Mouse (Mus musculus) thymus, adult 2 months (tissue): ENCODE measurements at regions not wholly inside any gene's neighbourhood (a gene's known extent, or its start where the extent isn't known, plus 50 kb on each side); places are given as distances from the start of the nearest gene placed in this dataset.

Experiments
- DNase-seq: peaks from one replicate; pipeline ENCODE4 v3.0.0; 2021
- H3K27ac ChIP-seq: fragments of 200-500 bp; 2 replicates; pipeline ENCODE4 v1.5.1; 2012; ENCODE audit warnings: low read length, control low read depth; ENCODE audit not compliant: control insufficient read depth, insufficient read depth
- H3K27me3 ChIP-seq: fragments of 200-500 bp; 2 replicates; pipeline ENCODE4 v1.6.1; 2012; ENCODE audit warnings: mild to moderate bottlenecking, low read length, moderate library complexity, mixed read lengths; ENCODE audit not compliant: control insufficient read depth, insufficient read depth
- H3K36me3 ChIP-seq: fragments of 200-500 bp; 2 replicates; pipeline ENCODE4 v1.6.1; 2012; ENCODE audit warnings: mild to moderate bottlenecking, low read length, moderate library complexity; ENCODE audit not compliant: control insufficient read depth, insufficient read depth
- H3K4me1 ChIP-seq: fragments of 200-500 bp; replicated peaks from 2 replicates; pipeline ENCODE4 v1.6.1; 2012; ENCODE audit warnings: low read length; ENCODE audit not compliant: control insufficient read depth, insufficient read depth
- H3K4me3 ChIP-seq: fragments of 200-500 bp; 2 replicates; pipeline ENCODE4 v1.5.1; 2012; ENCODE audit warnings: mild to moderate bottlenecking, low read length, control low read depth, moderate library complexity; ENCODE audit not compliant: control insufficient read depth, insufficient read depth
- CTCF ChIP-seq: fragments of 200-500 bp; IDR thresholded peaks from 2 replicates; pipeline ENCODE4 v1.5.1; 2012; ENCODE audit warnings: mild to moderate bottlenecking, control low read depth, low read length, moderate library complexity, borderline replicate concordance; ENCODE audit not compliant: control insufficient read depth, poor library complexity, insufficient read depth; ENCODE audit errors: extremely low read depth
- POLR2A ChIP-seq: fragments of 200-500 bp; IDR thresholded peaks from 2 replicates; pipeline ENCODE4 v1.6.1; 2012; ENCODE audit warnings: mild to moderate bottlenecking, low read length, control low read depth, moderate library complexity; ENCODE audit not compliant: control insufficient read depth, poor library complexity, insufficient read depth; ENCODE audit errors: extremely low read depth
- WGBS: fragments of 180-500 bp; shearing (Covaris S2); methylation state at CpG from one replicate; pipeline ENCODE4 v1.1.7; 2018; 5-methylcytosine and 5-hydroxymethylcytosine counted together

GRCm38 (mm10) chr5:105990777-105991176 is 114.4 kb downstream of the Zfp326 start:
- Histone ChIP-seq H3K36me3 (no peaks in the 10 kb centered on the region), H3K4me1 (no peaks in the 10 kb centered on the region), H3K27ac (no peak overlapping the region), H3K4me3 (no peak overlapping the region), H3K27me3 (no peaks in the 10 kb centered on the region)
- TF ChIP-seq POLR2A (no peak), CTCF (no peak)
- no peak for DNase-seq
- WGBS, result 89% methylated on average over 12 of the region's 12 CpGs

- no peak overlapping the region for H3K4me3 ChIP-seq
- DNase-seq, result no peak
- no peaks in the 10 kb centered on the region for H3K36me3 ChIP-seq
- no peaks in the 10 kb centered on the region for H3K4me1 ChIP-seq
- no peak for TF ChIP-seq CTCF
- no peak for TF ChIP-seq POLR2A
- H3K27ac ChIP-seq, result no peak overlapping the region
- no peaks in the 10 kb centered on the region for H3K27me3 ChIP-seq
- WGBS, result 41% methylated on average over 7 of the region's 7 CpGs
Observed at GRCm38 (mm10) chr5:105986401-105986800, 110.0 kb downstream of the Zfp326 start.

- TF ChIP-seq CTCF (no peak), POLR2A (no peak)
- H3K27me3 ChIP-seq, result no peaks in the 10 kb centered on the region
- 84% methylated on average over 5 of the region's 5 CpGs for WGBS
- H3K36me3 ChIP-seq, result no peaks in the 10 kb centered on the region
- H3K4me3 ChIP-seq, result no peak overlapping the region
- DNase-seq, result no peak
- no peaks in the 10 kb centered on the region for H3K4me1 ChIP-seq
- no peak overlapping the region for H3K27ac ChIP-seq
Observed at GRCm38 (mm10) chr5:105983131-105983530, 106.8 kb downstream of the Zfp326 start.

GRCm38 (mm10) chr5:105976746-105977145 is 100.4 kb downstream of the Zfp326 start:
- 84% methylated on average over 5 of the region's 5 CpGs for WGBS
- no peak for DNase-seq
- TF ChIP-seq CTCF, result no peak
- no peak for TF ChIP-seq POLR2A

GRCm38 (mm10) chr5:105976076-105976475 is 99.7 kb downstream of the Zfp326 start:
- DNase-seq, result no peak
- WGBS, result 44% methylated on average over 5 of the region's 5 CpGs
- Histone ChIP-seq H3K4me1 (no peaks in the 10 kb centered on the region), H3K36me3 (no peaks in the 10 kb centered on the region), H3K27ac (no peak overlapping the region), H3K27me3 (no peaks in the 10 kb centered on the region), H3K4me3 (no peak overlapping the region)
- TF ChIP-seq CTCF (no peak), POLR2A (no peak)

More at GRCm38 (mm10) chr5:105976746-105977145, 100.4 kb downstream of the Zfp326 start:
- no peaks in the 10 kb centered on the region for H3K27me3 ChIP-seq
- H3K27ac ChIP-seq, result no peak overlapping the region
- no peak overlapping the region for H3K4me3 ChIP-seq
- H3K36me3 ChIP-seq, result no peaks in the 10 kb centered on the region
- no peaks in the 10 kb centered on the region for H3K4me1 ChIP-seq

- 22% methylated on average over 21 of the region's 21 CpGs for WGBS
- Histone ChIP-seq H3K27me3 (no peaks in the 10 kb centered on the region), H3K27ac (no peak overlapping the region), H3K4me1 (no peaks in the 10 kb centered on the region), H3K36me3 (no peaks in the 10 kb centered on the region), H3K4me3 (no peak overlapping the region)
- no peak for TF ChIP-seq CTCF
- TF ChIP-seq POLR2A, result no peak
- no peak for DNase-seq
Observed at GRCm38 (mm10) chr5:105975275-105976011, 99.1 kb downstream of the Zfp326 start.
